Mouse (Mus musculus): ENCODE measurements around the gene Vgll2.

Vgll2 gene

GRCm38 (mm10) chr10:52022413-52023212, at the start of gene Vgll2:
Gene Vgll2, plus strand, starts transcription at chr10:52022502.
- in situ Hi-C loops (cut with MboI; ENCODE audit: low sequenced_read_pairs), result no loop called here

DNA sequence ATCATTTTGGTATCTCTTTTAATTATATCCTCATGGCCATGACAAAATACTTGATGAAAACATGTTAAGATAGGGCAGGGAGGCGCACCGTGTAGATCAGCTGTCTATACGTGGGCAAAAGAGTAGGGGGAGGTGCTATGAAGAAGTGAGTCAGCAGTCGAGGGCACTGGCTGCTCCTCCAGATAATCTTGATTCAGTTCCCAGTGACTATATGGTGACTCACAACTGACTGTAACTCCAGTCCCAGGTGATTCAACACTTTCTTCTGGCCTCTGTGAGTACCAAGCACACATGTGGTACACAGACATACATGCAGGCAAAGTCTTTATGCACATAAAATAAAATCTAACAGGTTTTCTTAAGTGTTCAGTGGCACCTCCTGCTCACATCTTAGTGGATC, 47.2 kb upstream of the Vgll2 start:
- in situ Hi-C loops (cut with MboI; ENCODE audit: low sequenced_read_pairs), result no loop called here

GRCm38 (mm10) chr10:51975587-51975986, 46.7 kb upstream of the Vgll2 start:
- in situ Hi-C loops (cut with MboI; ENCODE audit: low sequenced_read_pairs), result no loop called here

- in situ Hi-C loops (cut with MboI; ENCODE audit: low sequenced_read_pairs), result no loop called here
These were observed 40.7 kb upstream of the Vgll2 start for GRCm38 (mm10) chr10:51981651-51982050.

DNA sequence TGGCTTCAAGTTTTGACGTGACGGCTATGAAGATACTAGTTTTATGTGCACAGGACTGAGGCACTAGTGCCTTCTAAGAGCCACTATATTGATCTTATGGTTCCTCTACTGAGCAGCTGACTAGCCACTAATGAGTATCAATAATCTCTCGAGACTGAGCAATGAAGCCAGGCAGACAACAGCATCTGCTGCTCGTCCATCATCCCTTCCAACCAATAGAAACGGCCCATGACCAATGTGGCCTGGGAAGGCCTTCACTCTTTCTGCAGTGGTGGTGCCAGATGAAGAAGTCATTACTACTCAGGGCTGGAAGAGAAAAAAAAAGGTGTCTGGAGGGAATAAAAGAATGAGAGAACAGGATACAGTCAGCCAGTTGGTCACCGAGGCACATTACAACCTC, 39.9 kb upstream of the Vgll2 start:
- in situ Hi-C loops (cut with MboI; ENCODE audit: low sequenced_read_pairs), result no loop called here

GRCm38 (mm10) chr10:52018471-52018870, 3.8 kb upstream of the Vgll2 start:
- in situ Hi-C loops (cut with MboI; ENCODE audit: low sequenced_read_pairs), result no loop called here

GRCm38 (mm10) chr10:52021231-52021630, 1.1 kb upstream of the Vgll2 start:
- in situ Hi-C loops (cut with MboI; ENCODE audit: low sequenced_read_pairs), result no loop called here

GRCm38 (mm10) chr10:52021736-52022394, 437 bp upstream of the Vgll2 start:
- in situ Hi-C loops (cut with MboI; ENCODE audit: low sequenced_read_pairs), result no loop called here

DNA sequence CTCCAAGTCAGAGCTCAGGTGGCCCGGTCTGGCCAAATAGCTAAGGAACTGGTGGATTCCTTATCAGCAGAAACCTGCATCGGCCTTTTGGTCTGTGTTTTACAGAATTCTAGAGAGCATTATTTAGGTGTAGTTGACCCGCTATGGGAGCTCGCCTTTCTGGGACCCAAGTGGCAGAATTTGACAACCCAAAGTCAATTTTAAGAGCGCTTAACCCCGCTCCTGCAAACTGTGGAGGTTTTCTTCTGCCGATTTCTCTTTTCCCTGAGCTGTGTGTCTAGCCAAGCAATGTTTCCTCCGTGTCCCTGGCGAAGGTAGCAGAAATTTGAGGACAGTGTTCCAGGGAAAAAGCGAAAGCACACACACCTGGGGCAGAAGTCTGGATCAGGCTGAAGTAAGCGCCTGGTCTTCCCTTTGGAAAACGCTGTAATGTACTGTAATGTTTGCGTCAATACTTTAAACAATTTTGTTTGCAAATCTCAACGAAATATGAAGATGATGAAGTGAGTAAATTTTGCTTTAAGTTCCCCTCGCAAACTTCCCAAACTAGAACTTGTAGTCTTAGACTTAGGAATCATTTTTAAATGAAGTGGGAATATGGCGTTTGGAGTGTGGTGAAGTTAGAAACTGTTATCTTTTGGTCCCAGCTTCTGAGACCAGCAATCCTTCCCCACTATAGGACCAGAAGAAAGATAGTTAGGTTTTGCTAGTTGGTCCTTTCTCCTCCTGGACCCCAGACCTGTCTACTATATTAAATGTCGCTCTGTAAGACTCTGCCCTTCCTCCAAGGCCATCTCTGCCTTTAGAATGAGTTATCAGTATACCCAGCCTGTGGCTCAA, 1.1 kb downstream of the Vgll2 start:
- in situ Hi-C loops (cut with MboI; ENCODE audit: low sequenced_read_pairs), result no loop called here

DNA sequence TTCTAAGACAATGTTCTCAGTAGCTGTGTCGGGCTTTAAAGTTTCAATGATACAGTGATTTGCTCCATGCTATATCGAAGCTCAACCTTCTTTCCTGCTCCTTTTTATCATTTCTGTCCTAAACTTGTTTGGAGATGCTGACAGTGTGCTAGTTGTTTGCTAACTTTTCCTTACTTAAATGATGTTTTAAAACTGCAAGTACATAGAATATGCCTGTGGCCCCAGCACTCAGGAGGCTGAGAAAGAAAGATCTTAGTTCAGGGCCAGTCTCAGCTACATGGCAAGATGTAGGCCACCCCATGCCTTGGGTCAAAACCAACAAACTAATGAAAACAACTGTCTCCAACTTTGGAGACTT, 1.7 kb downstream of the Vgll2 start:
- in situ Hi-C loops (cut with MboI; ENCODE audit: low sequenced_read_pairs), result no loop called here

DNA sequence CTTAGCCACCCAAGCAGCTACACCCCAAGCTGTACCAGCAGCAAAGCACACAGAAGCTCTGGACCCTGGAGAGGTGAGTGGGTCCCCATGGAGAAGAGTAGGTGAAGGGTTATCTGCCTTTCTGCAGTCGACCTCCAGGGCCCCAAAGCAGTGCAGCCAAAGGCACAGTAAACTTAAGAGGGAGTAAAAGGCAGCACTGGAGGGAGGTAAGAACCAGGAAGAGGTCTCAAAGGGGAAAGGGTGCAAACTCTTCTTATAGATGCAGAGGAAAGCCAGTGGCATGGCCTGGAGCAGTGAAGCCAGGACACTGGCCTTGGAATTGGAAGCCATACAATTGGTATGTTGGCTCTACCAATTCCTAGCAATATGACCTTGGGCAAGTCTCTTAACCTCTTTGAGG, 3.0 kb downstream of the Vgll2 start:
- in situ Hi-C loops (cut with MboI; ENCODE audit: low sequenced_read_pairs), result no loop called here

DNA sequence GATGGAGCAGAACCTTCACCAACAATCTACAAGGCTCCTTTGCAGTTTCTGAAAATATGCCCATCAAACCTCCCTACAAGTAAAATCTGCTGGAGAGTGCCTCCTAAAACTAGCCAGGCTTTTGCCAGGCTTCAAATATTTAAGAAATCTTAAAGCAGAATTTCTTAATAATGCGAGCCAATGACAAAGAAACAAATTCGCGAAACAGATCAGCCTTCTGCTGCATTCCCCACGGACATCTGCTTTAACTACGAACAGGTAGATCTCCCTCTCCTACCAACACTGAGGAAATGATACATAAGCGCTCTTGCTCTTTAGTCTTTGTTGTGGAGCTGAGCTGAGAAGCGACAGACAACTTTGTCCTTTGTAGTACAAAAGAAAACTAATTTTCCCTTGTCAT, 3.5 kb downstream of the Vgll2 start:
- in situ Hi-C loops (cut with MboI; ENCODE audit: low sequenced_read_pairs), result no loop called here

- in situ Hi-C loops (cut with MboI; ENCODE audit: low sequenced_read_pairs), result no loop called here
These were observed 5.1 kb downstream of the Vgll2 start for GRCm38 (mm10) chr10:52027161-52028035.

DNA sequence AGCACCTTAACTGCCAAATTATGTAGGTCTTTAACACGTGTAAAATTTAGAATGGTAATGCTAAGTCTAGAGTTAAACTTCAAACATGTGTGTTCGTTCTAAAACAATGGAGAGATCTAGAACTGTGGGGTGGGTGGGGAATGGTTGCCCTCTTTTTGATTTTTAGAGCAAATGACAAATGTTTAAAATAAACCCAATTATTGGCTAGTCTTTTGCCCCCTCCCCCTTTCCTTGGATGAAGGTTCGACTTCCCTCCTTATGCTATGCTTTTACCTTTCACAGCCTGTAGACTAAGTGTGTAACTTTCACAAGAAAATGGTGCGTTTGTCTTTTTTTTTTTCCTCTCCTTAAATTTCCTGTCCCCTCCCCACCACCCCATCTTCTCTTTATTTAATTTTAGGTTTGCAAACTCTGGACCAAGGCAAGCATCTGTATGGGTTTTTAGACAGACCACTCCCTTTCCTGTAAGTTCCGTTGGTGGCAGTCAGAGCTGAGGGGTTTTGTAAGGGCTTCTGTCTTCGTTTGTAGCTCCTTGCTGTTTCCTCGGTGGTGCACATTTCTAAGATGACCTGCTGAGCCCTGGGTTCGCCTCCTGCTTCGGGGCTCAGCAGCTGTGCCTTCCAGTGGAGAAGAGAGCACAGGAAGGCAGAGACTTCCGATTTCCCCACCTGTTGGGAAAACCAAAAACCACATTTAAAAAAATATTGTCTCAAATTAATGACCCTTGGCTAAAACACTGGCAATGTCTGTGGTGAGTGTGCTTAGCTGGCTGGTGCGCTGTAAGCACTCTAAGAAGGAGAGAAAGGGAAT, 6.5 kb downstream of the Vgll2 start:
- in situ Hi-C loops (cut with MboI; ENCODE audit: low sequenced_read_pairs), result no loop called here

DNA sequence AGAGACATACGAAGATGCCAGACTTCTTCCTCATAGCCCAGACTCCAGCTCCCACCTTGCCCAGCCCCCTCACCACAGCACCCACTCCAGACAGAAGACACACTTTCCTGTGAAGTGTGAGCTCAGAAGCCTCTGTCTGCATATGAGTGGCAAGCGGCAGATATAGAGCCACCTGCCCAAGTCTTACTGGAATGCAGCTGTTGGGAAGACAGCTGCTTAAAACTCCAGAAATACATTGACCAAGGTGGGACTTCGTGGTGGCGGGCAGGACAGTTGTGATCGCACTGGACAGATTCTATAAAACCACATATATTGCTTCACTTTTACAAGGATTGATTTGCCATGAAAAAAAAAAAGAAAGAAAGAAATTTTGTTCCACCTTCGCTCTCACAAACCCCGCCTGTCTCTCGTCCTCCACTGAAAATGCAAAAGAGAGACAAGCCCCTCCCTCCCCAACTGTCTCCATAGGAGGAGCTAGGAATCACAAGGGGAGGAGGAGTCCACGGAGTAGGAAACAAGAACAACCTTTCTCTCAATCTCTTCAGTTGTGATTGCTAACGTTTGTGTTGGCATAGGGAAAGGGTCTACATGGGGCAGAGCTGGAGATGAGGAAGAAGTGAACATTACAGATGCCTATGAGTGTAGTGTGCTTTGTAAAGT, 7.2 kb downstream of the Vgll2 start:
- in situ Hi-C loops (cut with MboI; ENCODE audit: low sequenced_read_pairs), result no loop called here

GRCm38 (mm10) chr10:52033729-52034128, 11.4 kb downstream of the Vgll2 start:
- in situ Hi-C loops (cut with MboI; ENCODE audit: low sequenced_read_pairs), result no loop called here

- in situ Hi-C loops (cut with MboI; ENCODE audit: low sequenced_read_pairs), result no loop called here
These were observed 17.1 kb downstream of the Vgll2 start for GRCm38 (mm10) chr10:52039392-52039791.

DNA sequence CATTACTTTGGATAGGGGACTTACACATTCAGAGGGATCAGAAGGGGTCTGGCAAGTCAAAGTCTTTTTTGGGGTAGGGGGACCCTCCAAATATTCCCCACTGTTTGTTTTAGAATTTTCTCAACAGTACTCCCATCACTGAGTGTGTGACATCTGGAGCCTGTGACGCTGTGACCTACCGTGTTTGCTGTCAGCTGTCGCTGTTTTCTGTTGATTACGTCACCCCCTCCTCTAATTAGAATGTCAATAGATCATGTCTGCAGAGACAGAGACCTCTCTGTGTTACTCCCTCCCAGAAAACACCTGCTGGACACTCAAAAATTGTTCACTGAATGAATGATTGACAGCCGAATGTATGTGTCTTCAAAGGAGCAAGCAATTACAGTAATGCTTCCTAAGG, 20.8 kb downstream of the Vgll2 start:
- in situ Hi-C loops (cut with MboI; ENCODE audit: low sequenced_read_pairs), result no loop called here

GRCm38 (mm10) chr10:52048287-52048686, 26.0 kb downstream of the Vgll2 start:
- in situ Hi-C loops (cut with MboI; ENCODE audit: low sequenced_read_pairs), result no loop called here

Measured in CH12F3 (cell line).